Comparison of ENCODE assay signal across 8 mouse cellular contexts in genomic region chr11:110379661-110380309, GRCm38 (mm10). TPM values are rescaled to one million over a fixed set of nuclear protein-coding genes. Genes with fewer than 3 reads are reported as not detected.
DNase-seq lines count a peak whose midpoint lies in the region; ATAC-seq and TF ChIP-seq lines count a peak whose summit lies in the region.

No protein-coding gene starts in this region.

- H3K36me3 ChIP-seq in hindbrain, embryonic 14.5 days (replicated peaks; ENCODE audit: control insufficient read depth, insufficient read depth), result no peaks in the 10 kb centered on the region

- H3K27ac ChIP-seq in gastrocnemius, adult 2 months, result peak overlapping the region; percentile 95
- no peak overlapping the region for H3K27ac ChIP-seq in hindbrain, embryonic 14.5 days

- peak; percentile 43 for TF ChIP-seq CTCF in gastrocnemius, adult 2 months (IDR thresholded peaks at IDR 0.05)

- no peaks in the 10 kb centered on the region for H3K9me3 ChIP-seq in hindbrain, embryonic 14.5 days (ENCODE audit: control insufficient read depth, low read length)

- WGBS in hindbrain, embryonic 14.5 days, result 19% methylated on average over 20 of the region's 20 CpGs

- intact Hi-C loops in gastrocnemius, adult 2 months (cut with DNase I), result no loop called here

- peak; percentile 40; the same call in 1 of the 2 replicates for ATAC-seq in hindbrain, embryonic 14.5 days (ENCODE audit: low FRiP score)

- H3K27me3 ChIP-seq in hindbrain, embryonic 14.5 days (ENCODE audit: control insufficient read depth, insufficient read depth, low read length), result no peaks in the 10 kb centered on the region

- H3K9ac ChIP-seq in hindbrain, embryonic 14.5 days, result 0 out of 2 replicates have a peak overlapping the region, but pooled peaks have one; percentile 2

- no peaks in the 10 kb centered on the region for H3K4me1 ChIP-seq in hindbrain, embryonic 14.5 days (replicated peaks; ENCODE audit: control insufficient read depth, insufficient read depth, low read length)

- H3K4me3 ChIP-seq in gastrocnemius, adult 2 months, result peak overlapping the region; percentile 70
- peak overlapping the region; percentile 18 for H3K4me3 ChIP-seq in hindbrain, embryonic 14.5 days (replicated peaks; ENCODE audit: low read length)

- peak overlapping the region; percentile 47 for H3K4me2 ChIP-seq in hindbrain, embryonic 14.5 days (replicated peaks)

- peak; percentile 74 for DNase-seq in R1 (ENCODE audit: low read depth, low spot score)
- peak; percentile 44 to 49 for DNase-seq in cerebellum, postnatal 25 days
- peak; percentile 82 for DNase-seq in gastrocnemius, adult 2 months
- DNase-seq in hindbrain, embryonic 14.5 days (ENCODE audit: low spot score), result no peak
- peak; percentile 36 to 38 for DNase-seq in layer of hippocampus, postnatal 36 days
- DNase-seq in lung, postnatal 14 days, result peak; percentile 64
- peak; percentile 65 for DNase-seq in retina, postnatal 1 day
- no peak for DNase-seq in natural killer cell, adult 2 months (ENCODE audit: low spot score in 2 of 2)

RNA-seq across cellular contexts. Expression of gene Map2k6, which starts 19.1 kb away (rescaled TPM):
- total RNA-seq in gastrocnemius, adult 2 months (2021), result 10 to 100 TPM; 38.0 to 50.1 TPM
- polyA plus RNA-seq in hindbrain, embryonic 14.5 days (2014; fragmentation: Nextera tagmentation; extraction: Ambion mirVana), result 28.3 and 32.0 TPM in 2 replicates
- 10 to 100 TPM; 32.4 to 35.5 TPM for total RNA-seq in layer of hippocampus, postnatal 36 days (2021)

RNA-seq across cellular contexts. Expression of gene Abca5, which starts 42.3 kb away (rescaled TPM):
- total RNA-seq in gastrocnemius, adult 2 months (2021), result 10 to 100 TPM; 12.2 to 12.9 TPM
- 15.7 and 18.1 TPM in 2 replicates for polyA plus RNA-seq in hindbrain, embryonic 14.5 days (2014; fragmentation: Nextera tagmentation; extraction: Ambion mirVana)
- total RNA-seq in layer of hippocampus, postnatal 36 days (2021), result 10 to 100 TPM; 35.2 to 39.9 TPM

Comparison
In these comparisons a context has a peak if more than half of its experiments do, and no peak if none do; other contexts are left out.
1. DNase-seq: peak in R1 (single experiment), cerebellum, postnatal 25 days (2 of 2), gastrocnemius, adult 2 months (single experiment), layer of hippocampus, postnatal 36 days (2 of 2), lung, postnatal 14 days (single experiment) and retina, postnatal 1 day (single experiment); none in hindbrain, embryonic 14.5 days (single experiment) and natural killer cell, adult 2 months (0 of 2).